Mouse (Mus musculus) large intestine, adult 2 months (tissue): Measurements from ENCODE around the gene Zic3. TPM values are rescaled to one million over a fixed set of nuclear protein-coding genes. Genes with fewer than 3 reads are reported as not detected.

Experiments used
- DNase-seq: peaks from one replicate; pipeline ENCODE4 v3.0.0-alpha.2; 2012; ENCODE audit warnings: low read depth, low spot score
- WGBS: fragments of 180-500 bp; shearing (Covaris S2); methylation state at CpG from one replicate; pipeline ENCODE4 v1.1.7; 2018; 5-methylcytosine and 5-hydroxymethylcytosine counted together
- polyA plus RNA-seq: library from polyadenylated mRNA; depleted of rRNA; stranded (reverse); fragments of >200 nt; gene quantifications from 2 replicates; pipeline ENCODE4 v1.2.3, GENCODE M21; 2012; rRNA removed

The Zic3 gene
- polyA plus RNA-seq: not detected in 2 replicates

DNA sequence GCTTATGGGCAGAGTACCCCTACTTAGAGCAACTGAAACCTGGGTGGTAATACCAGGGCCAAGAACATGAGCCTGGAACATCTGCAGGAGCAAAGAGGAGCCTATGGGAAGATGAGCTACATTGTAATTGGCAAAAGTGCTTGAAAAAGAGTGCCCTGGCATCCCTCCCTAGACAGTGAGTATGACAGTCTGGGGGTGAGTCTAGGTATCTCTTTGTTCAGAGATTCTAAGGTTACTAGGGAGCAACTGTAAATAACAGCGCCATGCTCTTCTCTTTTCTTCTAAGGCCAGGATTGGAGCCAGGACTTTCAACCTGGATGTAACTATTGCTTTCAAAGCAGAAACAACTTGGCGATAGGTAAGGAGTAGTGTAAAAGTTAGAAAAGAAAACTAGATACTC is at the start of gene Zic3:
Gene Zic3, plus strand, starts transcription at position 301 of the 400 bp plus-strand sequence.
- no peak for DNase-seq
- 78% methylated on average over 2 of the region's 2 CpGs for WGBS

- 86% methylated on average over 4 of the region's 4 CpGs for WGBS
- no peak for DNase-seq
Observed at GRCm38 (mm10) chrX:57982351-57982750, 40.1 kb upstream of the Zic3 start.

DNA sequence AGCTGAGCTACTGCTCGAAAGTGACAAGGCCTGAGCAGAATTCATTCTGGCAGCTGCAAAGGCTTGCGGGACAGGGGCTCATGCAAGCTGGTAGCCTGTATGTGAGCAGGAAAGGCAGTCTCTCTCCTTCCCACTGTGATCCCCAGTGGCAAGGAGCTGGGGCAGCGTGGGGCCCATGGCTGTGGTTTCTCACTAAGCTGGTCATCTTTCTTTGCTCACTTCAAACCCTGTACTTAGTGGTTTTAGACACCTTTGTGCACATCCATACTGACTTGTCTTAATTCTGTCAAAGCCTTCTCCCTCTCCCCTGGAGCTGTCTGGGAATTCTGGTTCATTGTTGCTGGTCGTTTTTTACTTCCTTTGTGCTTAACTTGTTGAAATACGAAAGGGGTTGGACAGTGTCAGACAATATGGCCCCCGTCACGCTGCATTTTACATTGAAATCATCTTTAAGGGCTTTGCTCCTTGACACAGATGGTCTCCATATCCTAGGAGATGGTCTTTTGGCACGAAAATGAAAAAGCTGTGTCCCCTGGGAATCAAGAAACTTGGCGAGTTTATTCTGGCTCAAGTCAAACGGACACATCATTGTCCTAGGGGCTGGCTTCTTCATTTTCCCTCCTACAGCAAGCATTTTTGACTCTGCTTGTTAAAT is 34.9 kb upstream of the Zic3 start:
- DNase-seq: no peak
- WGBS: 74% methylated on average over 10 of the region's 10 CpGs

GRCm38 (mm10) chrX:58013391-58013790 is 9.1 kb upstream of the Zic3 start:
- 54% methylated on average over 5 of the region's 5 CpGs for WGBS

DNA sequence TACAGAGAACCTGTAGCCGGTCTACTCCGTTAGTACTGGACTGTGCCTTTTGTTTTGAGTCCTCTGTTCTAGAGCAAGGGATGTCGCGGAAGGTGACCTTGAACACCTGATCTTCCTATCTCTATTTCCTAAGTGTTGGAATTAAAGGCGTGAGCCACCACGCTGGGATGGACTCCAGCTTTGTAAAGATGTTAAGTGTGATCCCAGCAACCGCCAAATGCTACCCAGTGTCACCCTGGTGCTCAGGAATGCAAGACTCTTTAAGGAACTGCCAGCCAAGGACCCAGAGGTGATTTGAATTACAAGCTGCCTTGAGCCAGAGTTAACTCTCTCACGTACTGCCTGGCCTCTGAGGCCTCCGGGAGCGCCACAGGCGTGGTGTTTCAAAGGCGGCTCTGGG is 8.4 kb upstream of the Zic3 start:
- 29% methylated on average over 12 of the region's 12 CpGs for WGBS
- DNase-seq: no peak

More at GRCm38 (mm10) chrX:58013391-58013790, 9.1 kb upstream of the Zic3 start:
- no peak for DNase-seq

- 20% methylated on average over 13 of the region's 13 CpGs for WGBS
- DNase-seq: no peak
Observed at GRCm38 (mm10) chrX:58014761-58015160, 7.7 kb upstream of the Zic3 start.

DNA sequence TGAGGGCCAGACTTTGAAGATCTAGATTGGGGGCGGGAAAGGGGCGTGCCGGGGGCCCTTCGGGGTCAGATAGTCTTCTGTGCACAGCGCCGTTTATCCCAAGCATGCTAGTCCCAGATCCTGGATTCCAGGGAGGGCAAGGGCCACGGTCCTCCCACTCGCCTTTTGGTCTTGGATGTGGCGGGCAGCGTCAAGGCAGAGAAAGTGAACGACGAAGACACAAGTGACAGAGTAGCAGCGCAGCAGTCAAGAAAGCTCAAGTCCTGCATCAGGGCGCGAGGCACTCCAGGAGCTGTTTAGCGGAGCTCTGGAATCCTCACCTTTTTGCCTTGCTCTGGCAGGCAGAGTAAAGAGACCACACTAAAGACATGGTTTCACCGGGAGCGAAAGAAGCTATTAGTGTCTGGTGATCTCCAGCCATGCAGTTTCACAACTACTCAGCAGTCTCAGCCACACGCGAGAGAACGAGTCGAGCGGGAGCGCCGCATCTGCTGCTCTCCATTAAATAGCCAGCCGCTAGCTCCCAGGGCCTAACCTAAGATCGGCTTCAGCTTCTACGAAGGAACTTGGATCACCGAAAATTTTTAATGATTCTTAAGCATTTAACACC is 7.1 kb upstream of the Zic3 start:
- DNase-seq: no peak
- 24% methylated on average over 29 of the region's 29 CpGs for WGBS

GRCm38 (mm10) chrX:58018720-58019119 is 3.8 kb upstream of the Zic3 start:
- 15% methylated on average over 24 of the region's 24 CpGs for WGBS
- DNase-seq: no peak

DNA sequence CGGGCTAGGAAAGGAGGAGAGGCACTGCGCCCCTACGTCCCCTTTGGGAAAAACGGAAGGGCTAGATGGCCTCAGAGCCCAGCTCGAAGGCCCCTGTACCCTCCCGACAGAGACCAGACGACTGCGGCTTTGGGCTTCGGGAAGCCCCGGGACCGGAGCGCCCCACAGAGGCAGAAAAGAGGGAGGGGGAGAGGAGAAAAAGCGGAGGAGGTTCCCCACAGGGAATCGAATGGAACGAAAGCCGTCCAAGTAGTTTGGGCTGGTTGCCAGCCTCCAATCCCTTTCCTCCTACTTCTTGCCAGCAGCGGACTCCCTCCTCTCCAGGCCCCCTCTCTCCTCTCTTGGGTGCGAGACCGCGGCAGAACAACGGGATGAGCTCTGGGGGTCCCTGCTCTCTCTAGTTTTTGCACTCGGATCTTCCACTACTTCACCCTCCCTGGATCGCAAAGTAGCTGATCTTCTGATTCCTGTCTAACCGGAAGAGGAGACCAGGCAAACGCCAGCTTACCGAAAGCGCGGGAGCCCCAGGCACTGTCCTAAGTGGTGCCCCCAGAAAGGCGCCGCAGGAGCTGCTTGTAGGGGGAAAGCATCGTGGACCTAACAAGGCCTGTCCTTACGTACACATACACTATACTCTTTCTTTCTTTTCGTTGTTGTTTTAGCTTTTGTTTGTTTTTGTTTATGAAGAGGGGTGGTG is 3.1 kb upstream of the Zic3 start:
- no peak for DNase-seq
- 17% methylated on average over 33 of the region's 33 CpGs for WGBS

DNA sequence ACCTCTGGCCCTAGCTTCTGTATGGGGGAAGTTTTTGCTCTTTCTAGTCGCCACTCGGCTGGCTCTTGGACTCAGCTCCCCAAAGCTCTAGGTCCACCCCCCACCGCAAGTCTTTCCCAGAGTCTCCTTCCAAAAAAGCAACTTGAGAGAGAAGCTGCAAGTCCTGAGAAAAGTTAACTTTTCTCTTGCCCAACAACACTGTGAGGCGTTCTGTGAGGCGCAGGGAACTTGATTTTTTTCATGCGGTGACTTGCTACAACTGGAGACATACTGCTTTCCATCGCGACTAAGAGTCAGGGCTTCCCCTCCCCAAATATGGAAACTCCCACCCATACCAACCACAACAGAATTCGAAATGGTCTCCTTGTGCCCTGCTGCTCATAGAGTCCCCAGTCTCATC is 5.1 kb downstream of the Zic3 start:
- 13% methylated on average over 9 of the region's 9 CpGs for WGBS
- no peak for DNase-seq

DNA sequence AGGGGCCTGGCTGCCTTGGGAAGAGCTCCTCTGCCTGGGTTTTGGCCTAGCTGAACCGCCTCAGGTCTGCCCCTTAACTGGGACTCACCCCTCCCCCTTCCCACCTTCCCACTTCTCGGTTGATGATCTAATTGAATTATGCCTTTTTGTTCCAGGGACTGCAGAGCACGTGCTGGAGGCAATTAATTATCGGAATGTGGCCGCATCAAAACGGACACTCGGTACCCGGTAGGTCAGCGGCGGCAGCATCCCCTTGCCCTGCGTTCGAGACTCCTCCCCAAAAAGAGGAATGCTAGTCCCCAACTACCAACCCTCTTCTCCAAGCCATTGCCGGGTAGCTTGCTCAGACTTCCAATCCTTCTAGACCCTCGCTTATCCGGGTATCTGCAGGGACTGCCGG is 5.6 kb downstream of the Zic3 start:
- DNase-seq: no peak
- 13% methylated on average over 16 of the region's 16 CpGs for WGBS

- 24% methylated on average over 8 of the region's 8 CpGs for WGBS
- no peak for DNase-seq
Observed at GRCm38 (mm10) chrX:58028858-58029257, 6.4 kb downstream of the Zic3 start.

DNA sequence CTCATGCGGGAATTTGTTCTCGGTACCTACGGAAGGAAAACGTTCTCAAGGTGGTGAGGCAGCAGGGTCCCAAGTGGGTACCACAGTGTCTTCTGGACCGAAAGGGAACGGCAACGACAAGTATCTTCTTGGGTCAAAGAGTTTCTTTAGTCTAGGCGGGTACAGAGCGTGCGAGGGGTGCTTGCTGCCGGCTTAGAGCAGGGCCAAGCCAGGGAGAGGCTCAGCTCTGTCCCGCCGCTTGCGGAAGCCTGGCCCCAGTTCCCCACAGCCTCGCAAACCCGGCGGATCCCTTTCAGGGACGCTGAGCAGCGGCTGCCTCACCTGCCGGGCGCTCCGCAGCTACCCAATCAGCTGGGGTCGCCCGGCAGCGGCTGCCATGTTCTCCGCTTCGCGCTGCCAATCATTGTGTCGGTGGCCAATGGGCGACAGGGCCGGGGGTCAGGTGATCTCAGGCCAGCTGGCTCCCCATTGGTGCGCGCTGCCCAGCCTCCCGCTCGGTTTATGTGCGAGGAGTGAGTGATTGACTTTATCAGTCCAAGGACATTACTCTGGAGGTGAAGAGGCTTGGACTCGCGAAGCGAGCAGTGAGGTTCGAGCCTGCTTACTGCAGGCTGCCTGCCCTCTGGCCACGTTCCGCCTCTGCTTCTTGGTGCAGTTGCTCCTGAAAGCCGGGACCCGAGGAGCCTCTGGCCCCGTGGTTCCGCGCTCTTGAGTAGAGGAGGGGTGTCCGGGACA is 7.8 kb downstream of the Zic3 start:
- no peak for DNase-seq
- WGBS: 15% methylated on average over 48 of the region's 48 CpGs

DNA sequence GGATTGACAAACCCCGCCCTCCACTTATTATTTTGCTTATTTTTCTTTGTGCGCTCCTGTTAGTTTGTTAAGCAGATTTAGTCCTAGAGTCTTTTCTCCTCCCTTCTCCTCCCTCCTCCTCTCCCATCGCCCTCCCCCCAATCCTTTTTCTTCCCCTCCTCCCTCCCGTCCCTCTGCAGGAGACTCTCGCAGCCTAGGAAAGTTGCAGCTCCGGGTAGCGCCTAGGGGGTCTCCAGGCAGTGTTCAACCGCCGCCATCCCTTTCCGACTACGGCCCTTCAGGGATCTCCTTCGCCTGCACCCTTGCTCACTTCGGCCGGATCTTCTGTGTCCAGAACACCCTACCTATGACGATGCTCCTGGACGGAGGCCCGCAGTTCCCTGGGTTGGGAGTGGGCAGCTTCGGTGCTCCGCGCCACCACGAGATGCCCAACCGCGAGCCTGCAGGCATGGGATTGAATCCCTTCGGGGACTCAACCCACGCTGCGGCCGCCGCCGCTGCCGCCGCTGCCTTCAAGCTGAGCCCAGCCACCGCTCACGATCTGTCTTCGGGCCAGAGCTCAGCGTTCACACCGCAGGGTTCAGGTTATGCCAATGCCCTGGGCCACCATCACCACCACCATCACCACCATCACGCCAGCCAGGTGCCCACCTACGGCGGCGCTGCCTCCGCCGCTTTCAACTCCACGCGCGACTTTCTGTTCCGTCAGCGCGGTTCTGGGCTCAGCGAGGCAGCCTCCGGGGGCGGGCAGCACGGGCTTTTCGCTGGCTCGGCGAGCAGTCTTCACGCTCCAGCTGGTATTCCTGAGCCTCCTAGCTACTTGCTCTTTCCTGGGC is 8.6 kb downstream of the Zic3 start:
- WGBS: 21% methylated on average over 55 of the region's 56 CpGs
- DNase-seq: no peak

DNA sequence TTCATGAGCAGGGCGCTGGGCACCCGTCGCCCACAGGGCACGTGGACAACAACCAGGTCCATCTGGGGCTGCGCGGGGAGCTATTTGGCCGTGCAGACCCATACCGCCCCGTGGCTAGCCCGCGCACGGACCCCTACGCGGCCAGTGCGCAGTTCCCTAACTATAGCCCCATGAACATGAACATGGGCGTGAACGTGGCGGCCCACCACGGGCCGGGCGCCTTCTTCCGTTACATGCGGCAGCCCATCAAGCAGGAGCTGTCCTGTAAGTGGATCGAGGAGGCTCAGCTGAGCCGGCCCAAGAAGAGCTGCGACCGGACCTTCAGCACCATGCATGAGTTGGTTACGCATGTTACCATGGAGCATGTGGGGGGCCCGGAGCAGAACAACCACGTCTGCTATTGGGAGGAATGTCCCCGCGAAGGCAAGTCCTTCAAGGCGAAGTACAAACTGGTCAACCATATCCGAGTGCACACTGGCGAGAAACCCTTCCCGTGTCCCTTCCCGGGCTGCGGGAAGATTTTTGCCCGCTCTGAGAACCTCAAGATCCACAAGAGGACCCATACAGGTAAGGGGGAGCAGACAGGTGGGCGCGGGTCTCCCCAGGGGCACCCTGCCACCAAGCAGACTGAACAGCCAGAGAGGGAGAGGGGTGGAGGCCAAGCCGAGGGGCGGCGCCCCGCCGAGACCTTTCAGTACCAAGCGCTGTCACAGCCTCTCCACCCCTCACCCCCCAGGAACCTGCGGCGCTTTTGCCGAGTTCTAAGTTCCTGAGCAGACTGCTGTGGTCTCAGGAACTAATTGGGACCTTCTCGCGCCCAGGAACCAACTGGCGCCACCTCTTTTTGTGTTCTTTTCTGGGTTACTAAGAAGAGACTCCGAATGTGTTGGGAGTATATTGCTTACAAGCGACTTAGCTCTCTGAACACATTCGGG is 9.4 kb downstream of the Zic3 start:
- DNase-seq: no peak
- WGBS: 19% methylated on average over 55 of the region's 56 CpGs

- WGBS: 19% methylated on average over 7 of the region's 7 CpGs
- DNase-seq: no peak
Observed at GRCm38 (mm10) chrX:58032622-58033021, 10.1 kb downstream of the Zic3 start.

DNA sequence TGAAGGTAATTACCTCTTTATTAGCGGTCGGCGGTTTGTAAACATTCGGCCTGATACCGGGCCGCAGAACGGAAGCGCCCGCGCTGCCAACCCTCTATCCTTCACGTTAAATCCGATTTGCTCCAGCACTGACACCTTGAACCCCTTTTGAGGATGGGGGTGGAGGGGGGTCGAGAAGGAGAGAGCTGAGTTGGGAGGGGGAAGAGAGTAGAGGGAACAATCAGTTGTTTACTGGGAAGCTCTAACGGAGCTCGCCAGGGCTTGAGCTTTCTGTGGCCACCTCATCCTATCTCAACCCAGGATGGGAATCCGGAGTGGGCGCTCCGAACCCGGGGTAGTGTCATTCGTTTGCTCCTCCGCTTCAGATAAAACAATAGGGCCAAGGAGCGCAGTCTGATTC is 11.0 kb downstream of the Zic3 start:
- DNase-seq: no peak
- 10% methylated on average over 22 of the region's 22 CpGs for WGBS
